Comparison of ENCODE assay signal across 10 mouse cellular contexts in the genomic region with DNA sequence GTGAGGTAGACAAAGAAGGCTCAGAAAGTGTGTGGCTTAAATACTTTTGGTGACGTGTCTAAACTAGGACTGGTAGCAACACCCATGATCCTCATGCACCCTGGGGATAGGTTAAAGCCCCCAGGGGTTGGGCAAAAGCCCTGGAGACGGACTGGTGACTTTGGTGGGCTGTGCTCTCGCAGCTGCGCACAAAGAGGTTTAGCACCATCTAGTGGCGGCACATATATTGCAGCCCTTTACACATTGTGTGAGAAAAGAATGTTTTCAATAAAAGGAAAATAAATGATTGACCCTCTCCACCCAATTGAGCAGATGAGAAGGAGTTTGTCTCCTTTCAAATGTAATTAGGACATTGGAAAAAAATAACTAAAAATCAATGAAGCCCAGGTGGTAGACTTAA. TPM values are rescaled to one million over a fixed set of nuclear protein-coding genes. Genes with fewer than 3 reads are reported as not detected.
DNase-seq lines count a peak whose midpoint lies in the region; ATAC-seq and TF ChIP-seq lines count a peak whose summit lies in the region.
"Not testable (repeated sequence)": the region's sequence is repeated elsewhere in the genome, so short reads cannot be mapped to it uniquely, and the experiment has no call there.
"Had no signal": no experiment of that assay in that cellular context is flagged by ENCODE, and none has a peak within 500 bp of the region (broad histone marks: within the 10 kb centered on the region; RNA-seq: fewer than 3 reads in every experiment).

No protein-coding gene starts in this region.

- not testable (repeated sequence) for H3K27ac ChIP-seq in CH12.LX (ENCODE audit: insufficient read depth, low read depth); bone marrow macrophage, adult 2 months (ENCODE audit: insufficient read depth, low read depth, low read length); embryonic facial prominence, embryonic 11.5 days (replicated peaks; ENCODE audit: low read depth, low read length); heart, postnatal 0 days (ENCODE audit: low read depth); liver, embryonic 13.5 days; neural tube, embryonic 12.5 days; thymus, adult 2 months (ENCODE audit: control insufficient read depth, insufficient read depth, low read length)

- not testable (repeated sequence) for H3K9ac ChIP-seq in CH12.LX (ENCODE audit: insufficient read depth, low read depth); embryonic facial prominence, embryonic 11.5 days (replicated peaks; ENCODE audit: low read length); heart, postnatal 0 days (replicated peaks; ENCODE audit: low read depth, low read length); liver, embryonic 13.5 days; neural tube, embryonic 12.5 days

- H3K4me3 ChIP-seq in CH12.LX (replicated peaks in 1 of 3; ENCODE audit: low read depth in 2 of 3, low read length in 2 of 3, poor library complexity in 1 of 3); bone marrow macrophage, adult 2 months (ENCODE audit: insufficient read depth, low read length); embryonic facial prominence, embryonic 11.5 days (ENCODE audit: low read depth, low read length); heart, postnatal 0 days (ENCODE audit: low read depth, low read length); liver, embryonic 13.5 days (replicated peaks); neural tube, embryonic 12.5 days; thymus, adult 2 months (ENCODE audit: control insufficient read depth, insufficient read depth, low read length): not testable (repeated sequence)

- in situ Hi-C loops in CH12.LX (cut with MboI; ENCODE audit: low pct_ligation_motif_present, low pct_unique_long_range_greater_than_20kb, low sequenced_read_pairs): loop anchor here (10.0 kb wide), 1 partner anchor 131 kb away; a partner anchor contains a TSS

- not testable (repeated sequence) for H3K4me1 ChIP-seq in CH12.LX (ENCODE audit: control insufficient read depth in 1 of 2, insufficient read depth in 2 of 2); bone marrow macrophage, adult 2 months (ENCODE audit: control insufficient read depth, insufficient read depth, low read length); embryonic facial prominence, embryonic 11.5 days (ENCODE audit: control insufficient read depth, insufficient read depth, low read length); heart, postnatal 0 days (ENCODE audit: control insufficient read depth, insufficient read depth); liver, embryonic 13.5 days (replicated peaks); neural tube, embryonic 12.5 days; thymus, adult 2 months (replicated peaks; ENCODE audit: control insufficient read depth, insufficient read depth, low read length)

- TF ChIP-seq EP300 in CH12.LX (IDR thresholded peaks at IDR 0.05; ENCODE audit: low read length); heart, postnatal 0 days (IDR thresholded peaks at IDR 0.05; ENCODE audit: low read depth): not testable (repeated sequence)

- not testable (repeated sequence) for ATAC-seq in embryonic facial prominence, embryonic 11.5 days (replicated peaks; ENCODE audit: insufficient number of reproducible peaks, low FRiP score, low TSS enrichment, low read depth); heart, postnatal 0 days (ENCODE audit: insufficient read depth, low read depth); liver, embryonic 13.5 days (ENCODE audit: low read depth)
- 0 out of 2 replicates have a peak, but pooled peaks have one; percentile 44 for ATAC-seq in neural tube, embryonic 12.5 days (ENCODE audit: low FRiP score, low read depth)

- not testable (repeated sequence) for H3K9me3 ChIP-seq in CH12.LX (replicated peaks; ENCODE audit: low read length); embryonic facial prominence, embryonic 11.5 days (replicated peaks; ENCODE audit: control insufficient read depth, low read length); heart, postnatal 0 days (replicated peaks; ENCODE audit: control insufficient read depth, low read length); liver, embryonic 13.5 days (replicated peaks); neural tube, embryonic 12.5 days

- 6% methylated on average over 5 of the region's 5 CpGs for WGBS in embryonic facial prominence, embryonic 11.5 days
- 3% methylated on average over 5 of the region's 5 CpGs for WGBS in heart, postnatal 0 days
- 5% methylated on average over 5 of the region's 5 CpGs for whole genome bisulfite sequencing in liver, embryonic 13.5 days (ENCODE audit: insufficient replicate concordance)
- 9% methylated on average over 5 of the region's 5 CpGs for WGBS in neural tube, embryonic 12.5 days
- 8% methylated on average over 5 of the region's 5 CpGs for WGBS in thymus, adult 2 months

- H3K27me3 ChIP-seq in CH12.LX (replicated peaks); embryonic facial prominence, embryonic 11.5 days (ENCODE audit: control insufficient read depth, insufficient read depth, low read length); heart, postnatal 0 days (ENCODE audit: control insufficient read depth, insufficient read depth, low read length); liver, embryonic 13.5 days; neural tube, embryonic 12.5 days (replicated peaks); thymus, adult 2 months (ENCODE audit: control insufficient read depth, insufficient read depth, low read length): not testable (repeated sequence)

- TF ChIP-seq CTCF in CH12.LX (conservative IDR thresholded peaks at IDR 0.05 in 1 of 2, IDR thresholded peaks at IDR 0.05 in 1 of 2; ENCODE audit: low read depth in 2 of 2, low read length in 2 of 2): peak; percentile 66 to 74
- peak; percentile 56 for TF ChIP-seq CTCF in bone marrow macrophage, adult 2 months (IDR thresholded peaks at IDR 0.05; ENCODE audit: low read depth, low read length)
- peak; percentile 64 for TF ChIP-seq CTCF in heart, postnatal 0 days (IDR thresholded peaks at IDR 0.05; ENCODE audit: low read depth)
- TF ChIP-seq CTCF in thymus, adult 2 months (IDR thresholded peaks at IDR 0.05; ENCODE audit: borderline replicate concordance, control insufficient read depth, extremely low read depth, insufficient read depth, low read length, poor library complexity): 0 out of 2 replicates have a peak, but pooled peaks have one; percentile 31

- peak; percentile 63 for DNase-seq in CH12.LX (ENCODE audit: extremely low read depth)
- peak; percentile 78 for DNase-seq in embryonic facial prominence, embryonic 11.5 days (ENCODE audit: low spot score)
- peak; percentile 19 for DNase-seq in heart, postnatal 0 days (ENCODE audit: low spot score)
- peak; percentile 68 for DNase-seq in layer of hippocampus, adult 11-12 months (ENCODE audit: low spot score)
- DNase-seq in liver, embryonic 13.5 days: peak; percentile 5
- DNase-seq in thymus, adult 2 months: peak; percentile 54

- H3K36me3 ChIP-seq in CH12.LX (replicated peaks in 1 of 2; ENCODE audit: control insufficient read depth in 1 of 2, insufficient read depth in 1 of 2, low read length in 1 of 2); embryonic facial prominence, embryonic 11.5 days (replicated peaks; ENCODE audit: control insufficient read depth, insufficient read depth, low read depth, low read length); heart, postnatal 0 days (replicated peaks; ENCODE audit: control insufficient read depth, insufficient read depth, low read length); liver, embryonic 13.5 days; neural tube, embryonic 12.5 days; thymus, adult 2 months (ENCODE audit: control insufficient read depth, insufficient read depth, low read length): not testable (repeated sequence)

- not testable (repeated sequence) for TF ChIP-seq POLR2A in CH12.LX (IDR thresholded peaks at IDR 0.05; ENCODE audit: low read depth, low read length); bone marrow macrophage, adult 2 months (IDR thresholded peaks at IDR 0.05; ENCODE audit: borderline replicate concordance, low read depth, low read length); thymus, adult 2 months (IDR thresholded peaks at IDR 0.05; ENCODE audit: control insufficient read depth, extremely low read depth, insufficient read depth, low read length, poor library complexity)

- H3K79me2 ChIP-seq in CH12.LX (replicated peaks; ENCODE audit: control insufficient read depth, extremely low read depth, insufficient read depth, poor library complexity, severe bottlenecking): not testable (repeated sequence)

- peak; percentile 67 for TF ChIP-seq RAD21 in CH12.LX (IDR thresholded peaks at IDR 0.05; ENCODE audit: low read depth, low read length)

- dilution Hi-C loops in CH12.LX (cut with MboI; ENCODE audit: extremely low pct_ligation_motif_present, extremely low pct_unique_long_range_greater_than_20kb, low sequenced_read_pairs): not testable (repeated sequence)

- H3K4me2 ChIP-seq in CH12.LX (ENCODE audit: insufficient read depth, low read depth, poor library complexity, severe bottlenecking): peak overlapping the region; percentile 66; the same call in 1 of the 2 replicates
- H3K4me2 ChIP-seq in embryonic facial prominence, embryonic 11.5 days (ENCODE audit: low read depth, low read length); heart, postnatal 0 days (ENCODE audit: low read depth, low read length); liver, embryonic 13.5 days; neural tube, embryonic 12.5 days (replicated peaks): not testable (repeated sequence)

RNA-seq across cellular contexts. Expression of a gene that starts 22.6 kb away (rescaled TPM):
- not detected in 2 replicates for total RNA-seq in CH12.LX (2012; rRNA removed)
- not detected in 2 replicates for total RNA-seq in CH12.LX (2014; rRNA removed)
- polyA plus RNA-seq in CH12.LX (2012; ENCODE audit: insufficient read length, low read depth): not detected in 2 replicates
- polyA plus RNA-seq in bone marrow macrophage, adult 2 months (2012; ENCODE audit: insufficient read depth, insufficient read length, missing spikeins): not detected in 2 replicates
- not detected in 2 replicates for polyA plus RNA-seq in embryonic facial prominence, embryonic 11.5 days (2014; fragmentation: Nextera tagmentation; extraction: Ambion mirVana)
- not detected in 2 replicates for total RNA-seq in heart, postnatal 0 days (2014; rRNA removed; ENCODE audit: low replicate concordance)
- not detected in 2 replicates for polyA plus RNA-seq in heart, postnatal 0 days (2015; fragmentation: Nextera tagmentation; extraction: Ambion mirVana)
- not detected in 2 replicates for polyA plus RNA-seq in liver, embryonic 13.5 days (2015; fragmentation: Nextera tagmentation; extraction: Ambion mirVana)
- not detected in 2 replicates for polyA plus RNA-seq in neural tube, embryonic 12.5 days (2016; fragmentation: Nextera tagmentation; extraction: Ambion mirVana)
- not detected in 2 replicates for polyA plus RNA-seq in thymus, adult 2 months (2012; rRNA removed)
- polyA plus RNA-seq: heart, embryonic 13.5 days; stomach, embryonic 16.5 days had no signal

RNA-seq across cellular contexts. Expression of a gene that starts 45.8 kb away (rescaled TPM):
- not detected in 2 replicates for total RNA-seq in CH12.LX (2012; rRNA removed)
- total RNA-seq in CH12.LX (2014; rRNA removed): not detected in 2 replicates
- polyA plus RNA-seq in CH12.LX (2012; ENCODE audit: insufficient read length, low read depth): not detected in 2 replicates
- not detected in 2 replicates for polyA plus RNA-seq in bone marrow macrophage, adult 2 months (2012; ENCODE audit: insufficient read depth, insufficient read length, missing spikeins)
- polyA plus RNA-seq in embryonic facial prominence, embryonic 11.5 days (2014; fragmentation: Nextera tagmentation; extraction: Ambion mirVana): not detected in 2 replicates
- total RNA-seq in heart, postnatal 0 days (2014; rRNA removed; ENCODE audit: low replicate concordance): not detected in 2 replicates
- polyA plus RNA-seq in heart, postnatal 0 days (2015; fragmentation: Nextera tagmentation; extraction: Ambion mirVana): not detected in 2 replicates
- polyA plus RNA-seq in liver, embryonic 13.5 days (2015; fragmentation: Nextera tagmentation; extraction: Ambion mirVana): not detected in 2 replicates
- not detected in 2 replicates for polyA plus RNA-seq in neural tube, embryonic 12.5 days (2016; fragmentation: Nextera tagmentation; extraction: Ambion mirVana)
- not detected in 2 replicates for polyA plus RNA-seq in thymus, adult 2 months (2012; rRNA removed)
- polyA plus RNA-seq: heart, embryonic 13.5 days; stomach, embryonic 16.5 days had no signal

RNA-seq across cellular contexts. Expression of a gene that starts 54.3 kb away (rescaled TPM):
- not detected in 2 replicates for total RNA-seq in CH12.LX (2012; rRNA removed)
- not detected in 2 replicates for total RNA-seq in CH12.LX (2014; rRNA removed)
- polyA plus RNA-seq in CH12.LX (2012; ENCODE audit: insufficient read length, low read depth): not detected in 2 replicates
- polyA plus RNA-seq in bone marrow macrophage, adult 2 months (2012; ENCODE audit: insufficient read depth, insufficient read length, missing spikeins): not detected in 2 replicates
- not detected in 2 replicates for polyA plus RNA-seq in embryonic facial prominence, embryonic 11.5 days (2014; fragmentation: Nextera tagmentation; extraction: Ambion mirVana)
- total RNA-seq in heart, postnatal 0 days (2014; rRNA removed; ENCODE audit: low replicate concordance): not detected in 2 replicates
- polyA plus RNA-seq in heart, postnatal 0 days (2015; fragmentation: Nextera tagmentation; extraction: Ambion mirVana): not detected in 2 replicates
- polyA plus RNA-seq in liver, embryonic 13.5 days (2015; fragmentation: Nextera tagmentation; extraction: Ambion mirVana): not detected in 2 replicates
- polyA plus RNA-seq in neural tube, embryonic 12.5 days (2016; fragmentation: Nextera tagmentation; extraction: Ambion mirVana): 0.23 TPM in 1 of 2 replicates, not detected in the other
- not detected in 2 replicates for polyA plus RNA-seq in thymus, adult 2 months (2012; rRNA removed)
- polyA plus RNA-seq: heart, embryonic 13.5 days; stomach, embryonic 16.5 days had no signal

RNA-seq across cellular contexts. Expression of a gene that starts 57.6 kb away (rescaled TPM):
- 0.08 TPM in 1 of 2 replicates, not detected in the other for total RNA-seq in CH12.LX (2012; rRNA removed)
- 0.21 and 0.50 TPM in 2 replicates for total RNA-seq in CH12.LX (2014; rRNA removed)
- 0.31 and 0.51 TPM in 2 replicates for polyA plus RNA-seq in CH12.LX (2012; ENCODE audit: insufficient read length, low read depth)
- not detected in 2 replicates for polyA plus RNA-seq in bone marrow macrophage, adult 2 months (2012; ENCODE audit: insufficient read depth, insufficient read length, missing spikeins)
- polyA plus RNA-seq in embryonic facial prominence, embryonic 11.5 days (2014; fragmentation: Nextera tagmentation; extraction: Ambion mirVana): 0.67 and 0.88 TPM in 2 replicates
- not detected in 2 replicates for total RNA-seq in heart, postnatal 0 days (2014; rRNA removed; ENCODE audit: low replicate concordance)
- polyA plus RNA-seq in heart, postnatal 0 days (2015; fragmentation: Nextera tagmentation; extraction: Ambion mirVana): 0.04 and 0.07 TPM in 2 replicates
- polyA plus RNA-seq in liver, embryonic 13.5 days (2015; fragmentation: Nextera tagmentation; extraction: Ambion mirVana): not detected in 2 replicates
- polyA plus RNA-seq in neural tube, embryonic 12.5 days (2016; fragmentation: Nextera tagmentation; extraction: Ambion mirVana): 0.13 and 0.35 TPM in 2 replicates
- not detected in 2 replicates for polyA plus RNA-seq in thymus, adult 2 months (2012; rRNA removed)

Comparison
In these comparisons a context has a peak if more than half of its experiments do, and no peak if none do; other contexts are left out.
1. DNase-seq: peak in every context shown above with its lines; median percentile 78 in embryonic facial prominence, embryonic 11.5 days; 68 in layer of hippocampus, adult 11-12 months; 63 in CH12.LX; 54 in thymus, adult 2 months; 19 in heart, postnatal 0 days; 5 in liver, embryonic 13.5 days.